Mouse (Mus musculus): ENCODE results near the gene Whrn. TPM values are rescaled to one million over a fixed set of nuclear protein-coding genes. Genes with fewer than 3 reads are reported as not detected.

The Whrn gene
- polyA plus RNA-seq, 1 experiment from 2014 or later: 4.7 TPM

DNA sequence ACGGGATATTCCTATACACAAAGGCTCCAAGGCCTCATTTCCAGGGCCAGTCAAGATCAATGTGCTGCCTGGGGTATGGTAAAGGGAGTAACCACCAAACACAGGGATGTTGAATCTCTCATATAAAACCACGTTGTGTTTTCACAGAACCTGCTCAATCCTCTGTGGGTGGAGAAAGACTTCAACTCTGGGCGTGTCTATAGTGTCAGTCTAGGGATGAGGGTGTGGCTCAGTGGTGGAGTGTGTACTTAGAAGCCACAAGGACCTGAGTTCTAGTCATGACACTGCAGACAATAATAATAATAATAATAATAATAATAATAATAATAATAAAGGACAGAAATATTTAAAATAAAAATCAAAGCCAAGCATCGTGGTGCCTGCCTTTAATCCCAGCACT, 111.5 kb downstream of the Whrn start:
- H3K4me1 ChIP-seq (ENCODE audit: control insufficient read depth, insufficient read depth, low read length): no peaks in the 10 kb centered on the region
- H3K9ac ChIP-seq (ENCODE audit: low read depth, low read length): no peak overlapping the region
- no peak overlapping the region for H3K4me2 ChIP-seq
- H3K27ac ChIP-seq (ENCODE audit: low read depth, low read length): no peak overlapping the region
- H3K4me3 ChIP-seq (ENCODE audit: low read depth, low read length): no peak overlapping the region
- 87% methylated on average over 4 of the region's 4 CpGs for WGBS (ENCODE audit: insufficient replicate concordance)
- ATAC-seq (replicated peaks; ENCODE audit: insufficient number of reproducible peaks, low FRiP score, low TSS enrichment): no peak
- no peaks in the 10 kb centered on the region for H3K27me3 ChIP-seq (ENCODE audit: control insufficient read depth, insufficient read depth, low read length)
- H3K36me3 ChIP-seq (ENCODE audit: control insufficient read depth, insufficient read depth, low read length): peaks cover 5% of the 10 kb centered on the region
- no peaks in the 10 kb centered on the region for H3K9me3 ChIP-seq (replicated peaks; ENCODE audit: control insufficient read depth, low read length)

DNA sequence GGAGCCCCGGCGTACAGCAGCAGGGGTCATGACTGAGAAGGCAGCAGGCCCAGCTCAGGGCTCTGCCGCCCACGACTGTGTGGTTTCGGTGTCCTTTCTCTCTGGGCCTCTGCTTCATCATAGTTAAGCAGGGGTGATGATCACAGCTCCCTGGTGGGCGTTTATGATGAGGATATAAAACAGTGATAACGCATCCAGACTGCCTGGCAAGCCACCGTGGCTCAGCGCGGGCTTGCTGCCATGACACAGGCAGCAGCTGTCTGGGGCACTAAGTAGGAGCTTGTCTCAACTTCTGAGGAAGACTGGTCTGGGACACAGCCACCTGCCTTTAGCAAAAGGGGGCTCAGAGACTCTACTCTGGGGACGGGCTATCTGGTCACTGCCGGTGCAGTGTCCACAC, 112.3 kb downstream of the Whrn start:
- ATAC-seq (replicated peaks; ENCODE audit: insufficient number of reproducible peaks, low FRiP score, low TSS enrichment): no peak
- WGBS (ENCODE audit: insufficient replicate concordance): 78% methylated on average over 12 of the region's 12 CpGs

DNA sequence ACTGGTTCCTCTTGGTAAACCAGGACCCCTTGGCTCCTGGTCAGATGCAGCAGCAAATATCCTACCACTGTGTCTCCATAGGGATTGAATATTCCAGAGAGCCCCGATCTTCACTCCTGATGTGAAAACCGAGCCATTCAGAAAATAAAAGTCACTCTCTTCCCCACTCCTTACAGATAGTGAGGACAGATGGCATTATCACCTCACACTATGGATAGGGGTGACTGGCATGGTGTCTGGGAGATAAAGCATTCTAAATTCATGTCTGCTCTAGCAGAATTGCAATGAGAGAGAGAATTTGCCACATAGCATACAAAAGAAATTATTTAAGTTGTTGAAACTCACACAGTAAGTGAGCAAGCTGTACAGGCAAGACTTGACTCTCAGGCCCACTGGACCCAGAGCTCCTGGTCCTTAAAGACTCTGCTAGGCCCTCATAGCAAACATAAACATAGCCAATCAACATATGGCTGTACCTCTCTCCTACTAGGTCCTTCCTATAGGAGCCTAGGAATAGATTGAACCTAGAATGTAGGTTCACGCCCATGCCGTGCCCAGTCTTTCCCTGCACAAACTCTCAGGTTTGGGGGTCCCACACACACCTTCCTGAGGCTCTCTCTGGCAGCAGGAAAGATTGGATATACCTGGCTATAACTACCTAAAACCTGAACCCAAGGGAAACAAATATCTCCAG, 113.0 kb downstream of the Whrn start:
- Histone ChIP-seq H3K27ac (ENCODE audit: low read depth, low read length) (no peak overlapping the region), H3K4me2 (no peak overlapping the region), H3K4me3 (ENCODE audit: low read depth, low read length) (no peak overlapping the region), H3K27me3 (ENCODE audit: control insufficient read depth, insufficient read depth, low read length) (no peaks in the 10 kb centered on the region), H3K4me1 (ENCODE audit: control insufficient read depth, insufficient read depth, low read length) (no peaks in the 10 kb centered on the region), H3K9me3 (replicated peaks; ENCODE audit: control insufficient read depth, low read length) (no peaks in the 10 kb centered on the region), H3K9ac (ENCODE audit: low read depth, low read length) (no peak overlapping the region), H3K36me3 (ENCODE audit: control insufficient read depth, insufficient read depth, low read length) (peaks cover 8% of the 10 kb centered on the region)
- WGBS (ENCODE audit: insufficient replicate concordance): 74% methylated on average over 4 of the region's 4 CpGs
- ATAC-seq (replicated peaks; ENCODE audit: insufficient number of reproducible peaks, low FRiP score, low TSS enrichment): no peak

More for the DNA sequence above, 112.3 kb downstream of the Whrn start:
- Histone ChIP-seq H3K9me3 (replicated peaks; ENCODE audit: control insufficient read depth, low read length) (no peaks in the 10 kb centered on the region), H3K27me3 (ENCODE audit: control insufficient read depth, insufficient read depth, low read length) (no peaks in the 10 kb centered on the region), H3K4me3 (ENCODE audit: low read depth, low read length) (no peak overlapping the region), H3K36me3 (ENCODE audit: control insufficient read depth, insufficient read depth, low read length) (peaks cover 8% of the 10 kb centered on the region), H3K9ac (ENCODE audit: low read depth, low read length) (no peak overlapping the region), H3K4me2 (no peak overlapping the region), H3K4me1 (ENCODE audit: control insufficient read depth, insufficient read depth, low read length) (no peaks in the 10 kb centered on the region), H3K27ac (ENCODE audit: low read depth, low read length) (no peak overlapping the region)

GRCm38 (mm10) chr4:63377483-63377882, 118.3 kb downstream of the Whrn start:
- H3K9ac ChIP-seq (ENCODE audit: low read depth, low read length): no peak overlapping the region
- no peak overlapping the region for H3K27ac ChIP-seq (ENCODE audit: low read depth, low read length)
- H3K4me2 ChIP-seq: no peak overlapping the region
- no peaks in the 10 kb centered on the region for H3K4me1 ChIP-seq (ENCODE audit: control insufficient read depth, insufficient read depth, low read length)
- 67% methylated on average over 7 of the region's 7 CpGs for WGBS (ENCODE audit: insufficient replicate concordance)
- no peaks in the 10 kb centered on the region for H3K9me3 ChIP-seq (replicated peaks; ENCODE audit: control insufficient read depth, low read length)
- H3K36me3 ChIP-seq (ENCODE audit: control insufficient read depth, insufficient read depth, low read length): peaks cover 8% of the 10 kb centered on the region
- no peak for ATAC-seq (replicated peaks; ENCODE audit: insufficient number of reproducible peaks, low FRiP score, low TSS enrichment)
- H3K4me3 ChIP-seq (ENCODE audit: low read depth, low read length): no peak overlapping the region
- no peaks in the 10 kb centered on the region for H3K27me3 ChIP-seq (ENCODE audit: control insufficient read depth, insufficient read depth, low read length)

- no peak for ATAC-seq (replicated peaks; ENCODE audit: insufficient number of reproducible peaks, low FRiP score, low TSS enrichment)
- Histone ChIP-seq H3K9me3 (replicated peaks; ENCODE audit: control insufficient read depth, low read length) (no peaks in the 10 kb centered on the region), H3K27me3 (ENCODE audit: control insufficient read depth, insufficient read depth, low read length) (no peaks in the 10 kb centered on the region), H3K4me1 (ENCODE audit: control insufficient read depth, insufficient read depth, low read length) (no peaks in the 10 kb centered on the region), H3K9ac (ENCODE audit: low read depth, low read length) (no peak overlapping the region), H3K4me3 (ENCODE audit: low read depth, low read length) (no peak overlapping the region), H3K36me3 (ENCODE audit: control insufficient read depth, insufficient read depth, low read length) (peaks cover 6% of the 10 kb centered on the region), H3K4me2 (no peak overlapping the region), H3K27ac (ENCODE audit: low read depth, low read length) (no peak overlapping the region)
- WGBS (ENCODE audit: insufficient replicate concordance): 84% methylated on average over 1 of the region's 1 CpGs
These were observed 120.4 kb downstream of the Whrn start for GRCm38 (mm10) chr4:63375367-63375766.

- H3K4me3 ChIP-seq (ENCODE audit: low read depth, low read length): no peak overlapping the region
- H3K27ac ChIP-seq (ENCODE audit: low read depth, low read length): no peak overlapping the region
- 70% methylated on average over 12 of the region's 12 CpGs for WGBS (ENCODE audit: insufficient replicate concordance)
- no peak overlapping the region for H3K4me2 ChIP-seq
- H3K4me1 ChIP-seq (ENCODE audit: control insufficient read depth, insufficient read depth, low read length): no peaks in the 10 kb centered on the region
- no peaks in the 10 kb centered on the region for H3K27me3 ChIP-seq (ENCODE audit: control insufficient read depth, insufficient read depth, low read length)
- H3K9me3 ChIP-seq (replicated peaks; ENCODE audit: control insufficient read depth, low read length): no peaks in the 10 kb centered on the region
- no peak; the same call in 1 of the 2 replicates for ATAC-seq (replicated peaks; ENCODE audit: insufficient number of reproducible peaks, low FRiP score, low TSS enrichment)
- H3K9ac ChIP-seq (ENCODE audit: low read depth, low read length): no peak overlapping the region
- peaks cover 3% of the 10 kb centered on the region for H3K36me3 ChIP-seq (ENCODE audit: control insufficient read depth, insufficient read depth, low read length)
These were observed 121.5 kb downstream of the Whrn start for GRCm38 (mm10) chr4:63374331-63374730.

GRCm38 (mm10) chr4:63373404-63373803, 122.4 kb downstream of the Whrn start:
- no peaks in the 10 kb centered on the region for H3K9me3 ChIP-seq (replicated peaks; ENCODE audit: control insufficient read depth, low read length)
- H3K4me2 ChIP-seq: no peak overlapping the region
- H3K9ac ChIP-seq (ENCODE audit: low read depth, low read length): no peak overlapping the region
- H3K27me3 ChIP-seq (ENCODE audit: control insufficient read depth, insufficient read depth, low read length): no peaks in the 10 kb centered on the region
- H3K36me3 ChIP-seq (ENCODE audit: control insufficient read depth, insufficient read depth, low read length): no peaks in the 10 kb centered on the region; the same call in 1 of the 2 replicates
- no peak overlapping the region for H3K4me3 ChIP-seq (ENCODE audit: low read depth, low read length)
- no peak for ATAC-seq (replicated peaks; ENCODE audit: insufficient number of reproducible peaks, low FRiP score, low TSS enrichment)
- WGBS (ENCODE audit: insufficient replicate concordance): 88% methylated on average over 8 of the region's 8 CpGs
- H3K27ac ChIP-seq (ENCODE audit: low read depth, low read length): no peak overlapping the region
- H3K4me1 ChIP-seq (ENCODE audit: control insufficient read depth, insufficient read depth, low read length): no peaks in the 10 kb centered on the region

- WGBS (ENCODE audit: insufficient replicate concordance): 49% methylated on average over 3 of the region's 3 CpGs
- H3K9ac ChIP-seq (ENCODE audit: low read depth, low read length): no peak overlapping the region
- no peak overlapping the region for H3K4me3 ChIP-seq (ENCODE audit: low read depth, low read length)
- H3K4me2 ChIP-seq: no peak overlapping the region
- peaks cover 2% of the 10 kb centered on the region; the same call in 1 of the 2 replicates for H3K36me3 ChIP-seq (ENCODE audit: control insufficient read depth, insufficient read depth, low read length)
- H3K27ac ChIP-seq (ENCODE audit: low read depth, low read length): no peak overlapping the region
- H3K4me1 ChIP-seq (ENCODE audit: control insufficient read depth, insufficient read depth, low read length): no peaks in the 10 kb centered on the region
- no peaks in the 10 kb centered on the region for H3K9me3 ChIP-seq (replicated peaks; ENCODE audit: control insufficient read depth, low read length)
- no peaks in the 10 kb centered on the region for H3K27me3 ChIP-seq (ENCODE audit: control insufficient read depth, insufficient read depth, low read length)
- ATAC-seq (replicated peaks; ENCODE audit: insufficient number of reproducible peaks, low FRiP score, low TSS enrichment): no peak
These were observed 123.9 kb downstream of the Whrn start for GRCm38 (mm10) chr4:63371890-63372289.

DNA sequence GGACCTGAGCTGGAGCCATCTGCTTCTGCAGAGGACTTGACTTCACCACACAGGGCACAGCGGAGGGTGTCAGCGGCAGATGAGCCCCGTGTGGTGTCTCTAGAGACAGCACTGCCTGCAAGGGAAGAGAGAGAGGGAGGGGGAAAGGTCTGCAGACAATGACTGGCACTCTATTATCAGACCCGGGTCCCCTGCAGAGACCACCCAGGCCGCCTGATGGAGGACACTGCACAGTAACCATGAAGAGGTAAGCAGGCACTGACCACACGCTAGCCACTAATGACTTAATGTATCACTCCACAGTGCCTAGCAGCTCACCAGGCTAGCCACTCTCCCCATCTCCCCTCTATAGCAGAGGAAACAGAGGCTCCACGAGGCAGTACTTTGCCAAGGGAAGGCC, 124.9 kb downstream of the Whrn start:
- no peak for ATAC-seq (replicated peaks; ENCODE audit: insufficient number of reproducible peaks, low FRiP score, low TSS enrichment)
- H3K27ac ChIP-seq (ENCODE audit: low read depth, low read length): no peak overlapping the region
- peaks cover 2% of the 10 kb centered on the region; the same call in 1 of the 2 replicates for H3K36me3 ChIP-seq (ENCODE audit: control insufficient read depth, insufficient read depth, low read length)
- no peaks in the 10 kb centered on the region for H3K4me1 ChIP-seq (ENCODE audit: control insufficient read depth, insufficient read depth, low read length)
- H3K9me3 ChIP-seq (replicated peaks; ENCODE audit: control insufficient read depth, low read length): no peaks in the 10 kb centered on the region
- no peak overlapping the region for H3K9ac ChIP-seq (ENCODE audit: low read depth, low read length)
- no peaks in the 10 kb centered on the region for H3K27me3 ChIP-seq (ENCODE audit: control insufficient read depth, insufficient read depth, low read length)
- 40% methylated on average over 7 of the region's 7 CpGs for WGBS (ENCODE audit: insufficient replicate concordance)
- no peak overlapping the region for H3K4me2 ChIP-seq
- no peak overlapping the region for H3K4me3 ChIP-seq (ENCODE audit: low read depth, low read length)

All from heart, embryonic 11.5 days (tissue).